Mouse (Mus musculus) right cerebral cortex, adult 18-20 months (tissue): Measurements from ENCODE around the gene Agbl1.

Source experiments
- DNase-seq: peaks from one replicate; pipeline ENCODE4 v3.0.0; 2022; ENCODE audit warnings: mixed read lengths

The Agbl1 gene

GRCm38 (mm10) chr7:76392296-76392940 is 162.7 kb downstream of the Agbl1 start:
- DNase-seq, result no peak

- peak; percentile 77 for DNase-seq
Measured at GRCm38 (mm10) chr7:76392941-76393817, 163.5 kb downstream of the Agbl1 start.

- no peak for DNase-seq
Measured at GRCm38 (mm10) chr7:76407930-76408557, 178.4 kb downstream of the Agbl1 start.

- DNase-seq, result no peak
Measured at GRCm38 (mm10) chr7:76409020-76409419, 179.3 kb downstream of the Agbl1 start.

GRCm38 (mm10) chr7:76410403-76411180 is 180.9 kb downstream of the Agbl1 start:
- no peak for DNase-seq

- no peak for DNase-seq
Measured at GRCm38 (mm10) chr7:76411933-76412587, 182.4 kb downstream of the Agbl1 start.

GRCm38 (mm10) chr7:76416084-76416597 is 186.5 kb downstream of the Agbl1 start:
- no peak for DNase-seq

GRCm38 (mm10) chr7:76438581-76438980 is 208.9 kb downstream of the Agbl1 start:
- DNase-seq, result no peak

GRCm38 (mm10) chr7:76438988-76439387 is 209.3 kb downstream of the Agbl1 start:
- DNase-seq, result no peak

- no peak for DNase-seq
Measured at GRCm38 (mm10) chr7:76462361-76463001, 232.8 kb downstream of the Agbl1 start.

GRCm38 (mm10) chr7:76466427-76466826 is 236.7 kb downstream of the Agbl1 start:
- DNase-seq, result no peak

GRCm38 (mm10) chr7:76474233-76474632 is 244.5 kb downstream of the Agbl1 start:
- DNase-seq, result no peak

GRCm38 (mm10) chr7:76485546-76485945 is 255.9 kb downstream of the Agbl1 start:
- no peak for DNase-seq

- DNase-seq, result no peak
Measured at GRCm38 (mm10) chr7:76487519-76487918, 257.8 kb downstream of the Agbl1 start.

GRCm38 (mm10) chr7:76524291-76524690 is 294.6 kb downstream of the Agbl1 start:
- no peak for DNase-seq

- DNase-seq, result no peak
Measured at GRCm38 (mm10) chr7:76546456-76546855, 316.8 kb downstream of the Agbl1 start.

GRCm38 (mm10) chr7:76547313-76547712 is 317.6 kb downstream of the Agbl1 start:
- DNase-seq, result no peak

GRCm38 (mm10) chr7:76551860-76552259 is 322.2 kb downstream of the Agbl1 start:
- no peak for DNase-seq

- no peak for DNase-seq
Measured at GRCm38 (mm10) chr7:76560564-76561258, 331.0 kb downstream of the Agbl1 start.

- peak; percentile 40 for DNase-seq
Measured at GRCm38 (mm10) chr7:76562506-76562905, 332.8 kb downstream of the Agbl1 start.

- DNase-seq, result no peak
Measured at GRCm38 (mm10) chr7:76594566-76595079, 364.9 kb downstream of the Agbl1 start.
